Mouse (Mus musculus) right cerebral cortex, postnatal 36 days (tissue): Measurements from ENCODE around the gene Rasip1.

ENCODE experiments used
- DNase-seq, 2 experiments: peaks; one replicate each; pipeline ENCODE4 v3.0.0; 2022; ENCODE audit warnings: low spot score in 2 of 2, mixed read lengths in 1 of 2

Gene Rasip1

GRCm38 (mm10) chr7:45627261-45627660 is at the start of gene Rasip1:
TSS of gene Rasip1 (plus strand) at chr7:45627488.
- DNase-seq, result no peak

- DNase-seq, result no peak
Measured at GRCm38 (mm10) chr7:45585923-45586322, 41.4 kb upstream of the Rasip1 start.

GRCm38 (mm10) chr7:45587631-45588592 is 39.4 kb upstream of the Rasip1 start:
- no peak for DNase-seq

GRCm38 (mm10) chr7:45589173-45589572 is 38.1 kb upstream of the Rasip1 start:
- DNase-seq, result peak; percentile 98 to 99

GRCm38 (mm10) chr7:45589898-45590297 is 37.4 kb upstream of the Rasip1 start:
- no peak for DNase-seq

- no peak for DNase-seq
Measured at GRCm38 (mm10) chr7:45590874-45591273, 36.4 kb upstream of the Rasip1 start.

- DNase-seq, result no peak
Measured at GRCm38 (mm10) chr7:45591880-45592279, 35.4 kb upstream of the Rasip1 start.

- DNase-seq, result peak; percentile 18 to 37
Measured at GRCm38 (mm10) chr7:45593118-45593815, 34.0 kb upstream of the Rasip1 start.

- no peak for DNase-seq
Measured at GRCm38 (mm10) chr7:45595176-45595575, 32.1 kb upstream of the Rasip1 start.

- no peak for DNase-seq
Measured at GRCm38 (mm10) chr7:45596107-45596506, 31.2 kb upstream of the Rasip1 start.

- DNase-seq, result no peak
Measured at GRCm38 (mm10) chr7:45597013-45597412, 30.3 kb upstream of the Rasip1 start.

- DNase-seq, result no peak
Measured at GRCm38 (mm10) chr7:45597527-45597926, 29.8 kb upstream of the Rasip1 start.

- DNase-seq, result no peak
Measured at GRCm38 (mm10) chr7:45598960-45599879, 28.1 kb upstream of the Rasip1 start.

- DNase-seq, result no peak
Measured at GRCm38 (mm10) chr7:45605704-45606289, 21.5 kb upstream of the Rasip1 start.

GRCm38 (mm10) chr7:45609511-45609910 is 17.8 kb upstream of the Rasip1 start:
- no peak for DNase-seq

- DNase-seq, result no peak
Measured at GRCm38 (mm10) chr7:45616277-45616676, 11.0 kb upstream of the Rasip1 start.

- DNase-seq, result no peak
Measured at GRCm38 (mm10) chr7:45617042-45617695, 10.1 kb upstream of the Rasip1 start, which contains the start of gene Fut1. TSS of gene Fut1 (plus strand) at chr7:45617289.

GRCm38 (mm10) chr7:45618316-45618715 is 9.0 kb upstream of the Rasip1 start:
- no peak for DNase-seq

GRCm38 (mm10) chr7:45619592-45619991 is 7.7 kb upstream of the Rasip1 start:
- no peak for DNase-seq

- DNase-seq, result no peak
Measured at GRCm38 (mm10) chr7:45621443-45621842, 5.8 kb upstream of the Rasip1 start, which contains the start of gene Izumo1. TSS of gene Izumo1 (plus strand) at chr7:45621811.

- DNase-seq, result no peak
Measured at GRCm38 (mm10) chr7:45623507-45623906, 3.8 kb upstream of the Rasip1 start.
